Mouse (Mus musculus) thymus, postnatal 0 days (tissue): ENCODE results near the gene Hectd2. TPM values are rescaled to one million over a fixed set of nuclear protein-coding genes. Genes with fewer than 3 reads are reported as not detected.
A peak's percentile ranks its signal among the peaks of the same experiment; 100 is the strongest.

ENCODE experiments used
- DNase-seq: peaks from one replicate; pipeline ENCODE4 v3.0.0-alpha.2; 2015; ENCODE audit warnings: low spot score
- polyA plus RNA-seq: library from polyadenylated mRNA; unstranded; fragments of >200 nt; fragmentation: Nextera tagmentation; extraction: Ambion mirVana; gene quantifications from 2 replicates; pipeline ENCODE4 v1.2.1, GENCODE M21; 2015

Hectd2 gene
- 3.1 and 3.3 TPM in 2 replicates for polyA plus RNA-seq

GRCm38 (mm10) chr19:36554046-36554784 lies at the start of gene Hectd2:
Hectd2 (plus strand) TSS chr19:36554639.
- DNase-seq, result peak; percentile 57

- no peak for DNase-seq
Observed at GRCm38 (mm10) chr19:36504716-36505115, 49.7 kb upstream of the Hectd2 start.

- DNase-seq, result no peak
Observed at GRCm38 (mm10) chr19:36511305-36511704, 43.1 kb upstream of the Hectd2 start.

GRCm38 (mm10) chr19:36518461-36518860 lies 36.0 kb upstream of the Hectd2 start:
- no peak for DNase-seq

- DNase-seq, result no peak
Observed at GRCm38 (mm10) chr19:36521568-36521967, 32.9 kb upstream of the Hectd2 start.

GRCm38 (mm10) chr19:36522558-36523195 lies 31.8 kb upstream of the Hectd2 start:
- DNase-seq, result peak; percentile 51

- DNase-seq, result no peak
Observed at GRCm38 (mm10) chr19:36525071-36525470, 29.4 kb upstream of the Hectd2 start.

GRCm38 (mm10) chr19:36533082-36533481 lies 21.4 kb upstream of the Hectd2 start:
- peak; percentile 76 for DNase-seq

- peak; percentile 70 for DNase-seq
Observed at GRCm38 (mm10) chr19:36534011-36534765, 20.3 kb upstream of the Hectd2 start.

GRCm38 (mm10) chr19:36534766-36535140 lies 19.7 kb upstream of the Hectd2 start:
- DNase-seq, result no peak

- no peak for DNase-seq
Observed at GRCm38 (mm10) chr19:36535186-36535585, 19.3 kb upstream of the Hectd2 start.

- DNase-seq, result no peak
Observed at GRCm38 (mm10) chr19:36535878-36536277, 18.6 kb upstream of the Hectd2 start.

- DNase-seq, result no peak
Observed at GRCm38 (mm10) chr19:36536929-36537328, 17.5 kb upstream of the Hectd2 start.

GRCm38 (mm10) chr19:36538528-36538927 lies 15.9 kb upstream of the Hectd2 start:
- DNase-seq, result peak; percentile 77

GRCm38 (mm10) chr19:36539311-36539710 lies 15.1 kb upstream of the Hectd2 start:
- peak; percentile 23 for DNase-seq

GRCm38 (mm10) chr19:36540012-36540606 lies 14.3 kb upstream of the Hectd2 start:
- no peak for DNase-seq

- no peak for DNase-seq
Observed at GRCm38 (mm10) chr19:36540776-36541175, 13.7 kb upstream of the Hectd2 start.

- DNase-seq, result no peak
Observed at GRCm38 (mm10) chr19:36553561-36554045, 836 bp upstream of the Hectd2 start.

- peak; percentile 18 for DNase-seq
Observed at GRCm38 (mm10) chr19:36554785-36555595, 551 bp downstream of the Hectd2 start.

GRCm38 (mm10) chr19:36559331-36559730 lies 4.9 kb downstream of the Hectd2 start:
- DNase-seq, result no peak

- peak; percentile 26 for DNase-seq
Observed at GRCm38 (mm10) chr19:36560160-36560559, 5.7 kb downstream of the Hectd2 start.
